Mouse (Mus musculus): ENCODE measurements around the gene Grin2d. TPM values are rescaled to one million over a fixed set of nuclear protein-coding genes. Genes with fewer than 3 reads are reported as not detected.

Gene Grin2d
- polyA plus RNA-seq, 1 experiment: 10.4 TPM

DNA sequence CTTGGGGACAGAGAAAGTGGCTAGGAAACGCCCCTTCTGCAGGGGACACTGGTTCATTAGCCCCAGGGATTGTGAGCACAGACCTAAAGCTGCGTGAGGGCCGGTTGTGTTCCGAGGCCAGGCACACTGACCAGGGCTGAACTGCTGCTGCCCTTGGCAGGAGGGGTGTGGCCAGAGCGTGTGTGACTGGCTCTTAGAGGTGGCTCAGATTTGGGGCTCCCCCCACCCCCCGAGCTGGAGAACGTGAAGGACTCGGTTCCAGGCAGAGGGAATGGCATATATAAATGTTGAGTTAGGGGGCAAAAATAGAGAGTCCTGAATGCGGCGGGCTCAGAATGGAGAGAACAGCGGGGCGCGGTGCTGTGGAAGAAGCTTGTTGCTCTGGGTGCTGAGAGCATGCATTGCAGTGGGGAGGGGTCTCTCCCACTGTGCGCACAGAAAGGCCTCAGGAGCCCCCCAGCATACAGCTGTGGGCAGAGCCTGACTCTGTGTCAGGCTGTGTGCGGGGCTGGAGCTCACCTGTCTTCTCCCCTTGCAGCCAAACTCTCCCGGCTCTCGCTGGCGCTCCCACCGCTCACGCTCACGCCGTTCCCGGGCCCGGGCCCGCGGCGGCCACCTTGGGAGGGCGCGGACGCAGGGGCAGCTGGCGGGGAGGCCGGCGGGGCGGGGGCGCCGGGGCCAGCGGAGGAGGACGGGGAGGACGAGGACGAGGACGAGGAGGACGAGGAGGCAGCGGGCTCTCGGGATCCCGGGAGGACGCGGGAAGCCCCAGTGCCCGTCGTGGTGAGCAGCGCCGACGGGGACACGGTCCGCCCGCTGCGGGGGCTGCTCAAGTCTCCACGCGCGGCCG is 80.3 kb downstream of the Grin2d start:
- Histone ChIP-seq H3K36me3 (ENCODE audit: control insufficient read depth, insufficient read depth, low read length) (no peaks in the 10 kb centered on the region), H3K27ac (ENCODE audit: insufficient read depth, low read depth, low read length) (no peak overlapping the region), H3K4me3 (ENCODE audit: low read depth, low read length) (peak overlapping the region; percentile 74), H3K4me1 (ENCODE audit: control insufficient read depth, insufficient read depth, insufficient read length, low read length) (peaks cover 22% of the 10 kb centered on the region), H3K27me3 (ENCODE audit: control insufficient read depth, insufficient read depth, low read length) (peaks cover 8% of the 10 kb centered on the region)
- TF ChIP-seq CTCF (IDR thresholded peaks at IDR 0.05; ENCODE audit: extremely low read depth, insufficient read length, insufficient replicate concordance, low read depth, low read length): no peak
- TF ChIP-seq POLR2A (IDR thresholded peaks at IDR 0.05; ENCODE audit: low read depth, low read length): no peak
- WGBS: 4% methylated on average over 60 of the region's 60 CpGs

GRCm38 (mm10) chr7:45796950-45797349 is 81.2 kb downstream of the Grin2d start:
- Histone ChIP-seq H3K27me3 (ENCODE audit: control insufficient read depth, insufficient read depth, low read length) (peaks cover 8% of the 10 kb centered on the region), H3K27ac (ENCODE audit: insufficient read depth, low read depth, low read length) (no peak overlapping the region), H3K4me1 (ENCODE audit: control insufficient read depth, insufficient read depth, insufficient read length, low read length) (peaks cover 22% of the 10 kb centered on the region), H3K4me3 (ENCODE audit: low read depth, low read length) (no peak overlapping the region), H3K36me3 (ENCODE audit: control insufficient read depth, insufficient read depth, low read length) (no peaks in the 10 kb centered on the region)
- WGBS: 57% methylated on average over 6 of the region's 6 CpGs
- TF ChIP-seq CTCF (IDR thresholded peaks at IDR 0.05; ENCODE audit: extremely low read depth, insufficient read length, insufficient replicate concordance, low read depth, low read length): no peak
- no peak for TF ChIP-seq POLR2A (IDR thresholded peaks at IDR 0.05; ENCODE audit: low read depth, low read length)

GRCm38 (mm10) chr7:45794971-45795370 is 83.2 kb downstream of the Grin2d start:
- Histone ChIP-seq H3K4me1 (ENCODE audit: control insufficient read depth, insufficient read depth, insufficient read length, low read length) (peaks cover 17% of the 10 kb centered on the region), H3K27ac (ENCODE audit: insufficient read depth, low read depth, low read length) (no peak overlapping the region), H3K27me3 (ENCODE audit: control insufficient read depth, insufficient read depth, low read length) (peaks cover 8% of the 10 kb centered on the region), H3K4me3 (ENCODE audit: low read depth, low read length) (no peak overlapping the region), H3K36me3 (ENCODE audit: control insufficient read depth, insufficient read depth, low read length) (no peaks in the 10 kb centered on the region)
- TF ChIP-seq POLR2A (IDR thresholded peaks at IDR 0.05; ENCODE audit: low read depth, low read length): no peak
- no peak for TF ChIP-seq CTCF (IDR thresholded peaks at IDR 0.05; ENCODE audit: extremely low read depth, insufficient read length, insufficient replicate concordance, low read depth, low read length)
- 93% methylated on average over 29 of the region's 29 CpGs for WGBS

DNA sequence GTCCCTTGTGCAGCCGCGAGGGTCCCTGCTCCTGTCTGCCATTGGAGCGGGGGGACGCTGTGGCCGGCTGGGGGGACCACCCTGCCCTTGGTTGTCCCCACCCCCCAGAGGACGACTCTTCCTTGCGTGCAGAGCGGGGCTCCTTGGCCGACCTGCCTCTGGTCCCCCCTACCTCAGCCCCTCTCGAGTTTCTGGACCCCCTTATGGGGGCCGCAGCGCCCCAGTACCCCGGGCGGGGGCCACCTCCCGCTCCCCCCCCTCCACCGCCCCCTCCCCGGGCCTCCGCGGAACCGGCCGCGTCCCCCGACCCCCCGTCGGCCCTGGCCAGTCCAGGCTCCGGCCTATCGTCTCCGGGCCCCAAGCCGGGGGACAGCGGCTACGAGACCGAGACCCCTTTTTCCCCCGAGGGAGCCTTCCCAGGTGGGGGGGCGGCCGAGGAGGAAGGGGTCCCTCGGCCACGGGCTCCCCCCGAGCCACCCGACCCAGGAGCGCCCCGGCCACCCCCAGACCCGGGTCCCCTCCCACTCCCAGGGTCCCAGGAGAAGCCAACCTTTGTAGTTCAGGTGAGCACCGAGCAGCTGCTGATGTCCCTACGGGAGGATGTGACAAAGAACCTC is 84.1 kb downstream of the Grin2d start:
- TF ChIP-seq CTCF (IDR thresholded peaks at IDR 0.05; ENCODE audit: extremely low read depth, insufficient read length, insufficient replicate concordance, low read depth, low read length): no peak
- no peak for TF ChIP-seq POLR2A (IDR thresholded peaks at IDR 0.05; ENCODE audit: low read depth, low read length)
- WGBS: 86% methylated on average over 43 of the region's 44 CpGs

DNA sequence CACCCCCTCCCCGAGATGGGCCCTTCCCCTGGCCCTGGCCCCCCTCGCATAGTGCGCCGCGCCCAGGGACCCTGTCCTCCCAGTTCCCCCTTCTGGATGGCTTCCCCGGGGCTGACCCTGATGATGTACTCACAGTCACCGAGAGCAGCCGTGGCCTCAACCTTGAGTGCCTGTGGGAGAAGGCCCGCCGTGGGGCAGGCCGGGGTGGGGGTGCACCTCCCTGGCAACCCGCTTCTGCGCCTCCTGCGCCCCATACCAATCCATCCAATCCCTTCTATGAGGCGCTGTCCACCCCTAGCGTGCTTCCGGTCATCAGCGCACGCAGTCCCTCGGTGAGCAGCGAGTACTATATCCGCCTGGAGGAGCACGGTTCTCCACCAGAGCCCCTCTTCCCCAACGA is 84.9 kb downstream of the Grin2d start:
- no peak for TF ChIP-seq CTCF (IDR thresholded peaks at IDR 0.05; ENCODE audit: extremely low read depth, insufficient read length, insufficient replicate concordance, low read depth, low read length)
- no peak for TF ChIP-seq POLR2A (IDR thresholded peaks at IDR 0.05; ENCODE audit: low read depth, low read length)
- Histone ChIP-seq H3K27me3 (ENCODE audit: control insufficient read depth, insufficient read depth, low read length) (peaks cover 4% of the 10 kb centered on the region), H3K4me1 (ENCODE audit: control insufficient read depth, insufficient read depth, insufficient read length, low read length) (peaks cover 7% of the 10 kb centered on the region), H3K4me3 (ENCODE audit: low read depth, low read length) (no peak overlapping the region), H3K27ac (ENCODE audit: insufficient read depth, low read depth, low read length) (no peak overlapping the region), H3K36me3 (ENCODE audit: control insufficient read depth, insufficient read depth, low read length) (no peaks in the 10 kb centered on the region)
- 82% methylated on average over 24 of the region's 24 CpGs for WGBS

More for the DNA sequence above, 84.1 kb downstream of the Grin2d start:
- peaks cover 14% of the 10 kb centered on the region for H3K4me1 ChIP-seq (ENCODE audit: control insufficient read depth, insufficient read depth, insufficient read length, low read length)
- H3K36me3 ChIP-seq (ENCODE audit: control insufficient read depth, insufficient read depth, low read length): no peaks in the 10 kb centered on the region
- H3K27ac ChIP-seq (ENCODE audit: insufficient read depth, low read depth, low read length): no peak overlapping the region
- H3K27me3 ChIP-seq (ENCODE audit: control insufficient read depth, insufficient read depth, low read length): peaks cover 8% of the 10 kb centered on the region
- H3K4me3 ChIP-seq (ENCODE audit: low read depth, low read length): no peak overlapping the region

DNA sequence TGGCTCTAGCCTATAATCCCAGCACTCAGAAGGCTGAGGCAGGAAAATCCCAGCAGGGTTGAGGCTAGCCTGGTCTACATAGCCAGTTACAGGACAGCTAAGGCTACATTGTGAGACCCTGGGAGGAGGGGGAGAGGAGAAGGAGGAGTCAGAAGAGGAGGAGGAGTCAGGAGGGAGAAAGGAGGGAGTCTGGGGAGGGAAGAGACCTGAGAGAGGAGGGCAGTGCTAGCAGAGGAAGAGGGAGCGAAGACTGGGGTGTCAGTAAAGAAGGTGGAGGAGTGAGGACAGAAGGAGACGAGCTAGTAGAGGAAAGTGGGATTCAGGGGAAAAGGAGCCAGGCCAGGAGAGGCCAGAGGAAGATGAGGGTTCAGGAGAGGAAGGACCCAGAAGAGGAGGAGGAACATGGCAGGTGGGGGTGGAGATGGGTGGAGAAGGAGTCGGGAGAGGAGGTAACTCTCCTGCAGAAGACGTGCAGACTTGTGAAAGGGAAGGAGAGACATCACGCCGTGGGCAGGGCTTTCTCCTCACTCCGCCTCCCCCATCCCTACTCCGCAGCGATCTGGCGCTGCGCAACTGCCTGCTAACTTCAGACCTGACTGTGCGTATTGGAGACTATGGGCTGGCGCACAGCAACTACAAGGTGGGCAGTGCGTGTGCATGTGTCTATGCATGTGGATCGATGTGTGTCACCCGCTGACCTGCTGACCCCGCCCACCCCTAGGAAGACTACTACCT is 86.3 kb downstream of the Grin2d start:
- TF ChIP-seq CTCF (IDR thresholded peaks at IDR 0.05; ENCODE audit: extremely low read depth, insufficient read length, insufficient replicate concordance, low read depth, low read length): no peak
- Histone ChIP-seq H3K4me1 (ENCODE audit: control insufficient read depth, insufficient read depth, insufficient read length, low read length) (no peaks in the 10 kb centered on the region), H3K27ac (ENCODE audit: insufficient read depth, low read depth, low read length) (no peak overlapping the region), H3K27me3 (ENCODE audit: control insufficient read depth, insufficient read depth, low read length) (0 out of 2 replicates have a peak, but pooled peaks cover 4% of the 10 kb centered on the region), H3K36me3 (ENCODE audit: control insufficient read depth, insufficient read depth, low read length) (no peaks in the 10 kb centered on the region), H3K4me3 (ENCODE audit: low read depth, low read length) (no peak overlapping the region)
- WGBS: 81% methylated on average over 17 of the region's 17 CpGs

DNA sequence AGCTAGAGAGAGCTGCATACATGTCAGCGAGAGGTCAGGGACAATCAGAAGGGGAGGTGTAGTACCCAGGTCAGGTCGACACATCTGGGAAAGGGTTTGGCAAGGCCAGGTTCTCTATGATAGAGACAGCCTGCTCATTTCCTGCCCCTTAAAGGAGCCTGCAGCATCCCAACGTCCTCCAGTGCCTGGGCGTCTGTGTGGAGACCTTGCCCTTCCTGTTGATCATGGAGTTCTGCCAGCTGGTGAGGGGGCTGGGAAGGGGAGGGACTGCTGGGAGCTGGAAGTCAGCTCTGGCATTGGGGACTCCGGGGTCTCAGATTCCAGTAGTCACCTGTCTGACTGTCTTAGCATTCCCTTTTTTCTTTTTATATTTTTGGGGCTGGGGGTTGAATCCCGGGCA is 87.5 kb downstream of the Grin2d start:
- Histone ChIP-seq H3K4me1 (ENCODE audit: control insufficient read depth, insufficient read depth, insufficient read length, low read length) (no peaks in the 10 kb centered on the region), H3K36me3 (ENCODE audit: control insufficient read depth, insufficient read depth, low read length) (no peaks in the 10 kb centered on the region), H3K27ac (ENCODE audit: insufficient read depth, low read depth, low read length) (no peak overlapping the region), H3K27me3 (ENCODE audit: control insufficient read depth, insufficient read depth, low read length) (peaks cover 12% of the 10 kb centered on the region; the same call in 1 of the 2 replicates), H3K4me3 (ENCODE audit: low read depth, low read length) (no peak overlapping the region)
- TF ChIP-seq CTCF (IDR thresholded peaks at IDR 0.05; ENCODE audit: extremely low read depth, insufficient read length, insufficient replicate concordance, low read depth, low read length): no peak
- no peak for TF ChIP-seq POLR2A (IDR thresholded peaks at IDR 0.05; ENCODE audit: low read depth, low read length)
- 45% methylated on average over 6 of the region's 6 CpGs for WGBS
